Mouse (Mus musculus) heart, embryonic 12.5 days (tissue): Measurements from ENCODE around the gene Rnaseh2a. TPM values are rescaled to one million over a fixed set of nuclear protein-coding genes. Genes with fewer than 3 reads are reported as not detected.

Source experiments
- ATAC-seq: fragments of 200-750 bp; cut with Nextera tagmentation; 2 replicates; pipeline ENCODE4 v1.8.0; 2017; ENCODE audit warnings: moderate TSS enrichment, moderate library complexity; ENCODE audit not compliant: insufficient number of reproducible peaks, low FRiP score
- H3K27ac ChIP-seq: fragments of 300-500 bp; sonication (generic); 2 replicates; pipeline ENCODE4 v1.5.1; 2016; ENCODE audit warnings: mild to moderate bottlenecking, moderate library complexity; ENCODE audit not compliant: poor library complexity, severe bottlenecking
- H3K27me3 ChIP-seq: fragments of 300-500 bp; sonication (generic); replicated peaks from 2 replicates; pipeline ENCODE4 v1.6.1; 2016; ENCODE audit warnings: mild to moderate bottlenecking, moderate library complexity
- H3K36me3 ChIP-seq: fragments of 300-500 bp; sonication (generic); 2 replicates; pipeline ENCODE4 v1.6.1; 2016; ENCODE audit warnings: mild to moderate bottlenecking, moderate library complexity
- H3K4me1 ChIP-seq: fragments of 300-500 bp; sonication (generic); replicated peaks from 2 replicates; pipeline ENCODE4 v1.6.1; 2016; ENCODE audit warnings: mild to moderate bottlenecking
- H3K4me2 ChIP-seq: fragments of 300-500 bp; sonication (generic); 2 replicates; pipeline ENCODE4 v1.6.1; 2016; ENCODE audit warnings: mild to moderate bottlenecking, moderate library complexity
- H3K4me3 ChIP-seq: fragments of 300-500 bp; sonication (generic); 2 replicates; pipeline ENCODE4 v1.5.1; 2016; ENCODE audit warnings: mild to moderate bottlenecking
- H3K9ac ChIP-seq: fragments of 300-500 bp; sonication (generic); 2 replicates; pipeline ENCODE4 v1.6.1; 2016; ENCODE audit warnings: mild to moderate bottlenecking, moderate library complexity
- H3K9me3 ChIP-seq: fragments of 300-500 bp; sonication (generic); replicated peaks from 2 replicates; pipeline ENCODE4 v1.6.1; 2016; ENCODE audit warnings: mild to moderate bottlenecking, moderate library complexity
- WGBS: fragments of 180-500 bp; shearing (Covaris S2); methylation state at CpG from one replicate; pipeline ENCODE4 v1.1.7; 2016; 5-methylcytosine and 5-hydroxymethylcytosine counted together
- polyA plus RNA-seq: library from polyadenylated mRNA; unstranded; fragments of >200 nt; fragmentation: Nextera tagmentation; extraction: Ambion mirVana; gene quantifications from 2 replicates; pipeline ENCODE4 v1.2.1, GENCODE M21; 2016

Rnaseh2a gene
- polyA plus RNA-seq, 1 experiment from 2014 or later, result 77.1 TPM

DNA sequence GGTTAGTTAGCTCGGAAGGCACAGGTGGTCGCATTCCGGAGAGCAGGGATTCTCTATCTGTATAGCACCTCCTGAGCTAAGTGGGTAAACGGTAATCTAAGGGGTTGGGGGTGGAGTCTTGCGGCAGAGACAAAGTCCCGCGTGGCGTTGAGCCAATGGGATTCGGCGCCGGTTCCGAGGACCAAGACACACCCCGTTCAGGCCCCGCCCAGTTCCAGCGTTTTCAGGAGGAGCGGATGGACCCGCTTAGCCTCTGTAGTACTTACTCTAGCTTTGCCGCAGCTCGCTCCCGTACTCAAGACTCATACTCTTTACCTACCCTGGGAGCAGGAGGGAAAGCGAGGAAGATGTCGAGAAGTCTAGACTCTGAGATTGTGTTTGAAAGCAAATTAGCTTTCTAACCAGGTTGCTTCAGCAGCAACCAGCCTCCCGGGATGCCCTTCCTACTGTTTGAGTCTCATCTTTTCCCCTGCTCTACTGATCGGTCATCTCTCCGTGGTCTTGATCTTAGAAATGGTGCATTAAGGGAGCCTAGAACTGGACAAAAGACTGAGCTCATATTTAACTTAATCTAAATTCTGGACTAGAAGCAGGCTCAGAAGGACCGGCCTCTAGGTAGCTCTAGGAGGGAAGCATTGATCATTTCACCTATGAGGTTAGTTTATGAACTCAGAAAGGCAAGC lies 24.9 kb downstream of the Rnaseh2a start:
- peaks cover 13% of the 10 kb centered on the region for H3K4me1 ChIP-seq
- WGBS, result 3% methylated on average over 26 of the region's 26 CpGs

DNA sequence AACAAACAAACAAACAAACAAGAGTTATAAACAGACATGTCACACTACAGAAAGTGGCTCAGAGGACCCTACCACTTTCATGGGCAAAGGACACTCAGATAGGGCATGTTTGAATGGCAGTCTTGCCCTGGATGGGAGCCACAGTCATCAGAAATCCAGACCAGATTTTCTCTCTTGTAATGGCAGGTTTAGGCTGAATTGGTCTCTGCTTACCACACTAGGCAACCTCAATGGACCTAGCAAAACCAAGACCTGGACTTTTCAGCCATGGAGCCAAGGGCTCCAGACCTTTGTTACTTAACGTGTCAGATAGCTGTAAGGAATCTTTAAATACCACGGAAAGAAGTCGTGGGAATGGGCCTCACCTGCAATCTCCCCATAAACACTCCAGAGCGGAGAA lies 25.9 kb downstream of the Rnaseh2a start:
- no peak overlapping the region for H3K4me3 ChIP-seq
- H3K4me1 ChIP-seq, result peaks cover 13% of the 10 kb centered on the region
- H3K27ac ChIP-seq, result no peak overlapping the region
- ATAC-seq, result no peak
- H3K27me3 ChIP-seq, result peaks cover 85% of the 10 kb centered on the region
- 19% methylated on average over 4 of the region's 4 CpGs for WGBS
- no peak overlapping the region for H3K9ac ChIP-seq
- H3K4me2 ChIP-seq, result no peak overlapping the region
- H3K36me3 ChIP-seq, result no peaks in the 10 kb centered on the region
- H3K9me3 ChIP-seq, result no peaks in the 10 kb centered on the region

More for the DNA sequence above, 24.9 kb downstream of the Rnaseh2a start:
- Histone ChIP-seq H3K4me3 (peak overlapping the region; percentile 12; the same call in 1 of the 2 replicates), H3K27me3 (peaks cover 86% of the 10 kb centered on the region), H3K36me3 (no peaks in the 10 kb centered on the region), H3K4me2 (peak overlapping the region; percentile 12; the same call in 1 of the 2 replicates), H3K27ac (no peak overlapping the region), H3K9me3 (no peaks in the 10 kb centered on the region), H3K9ac (no peak overlapping the region)
- peak; percentile 54; the same call in 1 of the 2 replicates for ATAC-seq

DNA sequence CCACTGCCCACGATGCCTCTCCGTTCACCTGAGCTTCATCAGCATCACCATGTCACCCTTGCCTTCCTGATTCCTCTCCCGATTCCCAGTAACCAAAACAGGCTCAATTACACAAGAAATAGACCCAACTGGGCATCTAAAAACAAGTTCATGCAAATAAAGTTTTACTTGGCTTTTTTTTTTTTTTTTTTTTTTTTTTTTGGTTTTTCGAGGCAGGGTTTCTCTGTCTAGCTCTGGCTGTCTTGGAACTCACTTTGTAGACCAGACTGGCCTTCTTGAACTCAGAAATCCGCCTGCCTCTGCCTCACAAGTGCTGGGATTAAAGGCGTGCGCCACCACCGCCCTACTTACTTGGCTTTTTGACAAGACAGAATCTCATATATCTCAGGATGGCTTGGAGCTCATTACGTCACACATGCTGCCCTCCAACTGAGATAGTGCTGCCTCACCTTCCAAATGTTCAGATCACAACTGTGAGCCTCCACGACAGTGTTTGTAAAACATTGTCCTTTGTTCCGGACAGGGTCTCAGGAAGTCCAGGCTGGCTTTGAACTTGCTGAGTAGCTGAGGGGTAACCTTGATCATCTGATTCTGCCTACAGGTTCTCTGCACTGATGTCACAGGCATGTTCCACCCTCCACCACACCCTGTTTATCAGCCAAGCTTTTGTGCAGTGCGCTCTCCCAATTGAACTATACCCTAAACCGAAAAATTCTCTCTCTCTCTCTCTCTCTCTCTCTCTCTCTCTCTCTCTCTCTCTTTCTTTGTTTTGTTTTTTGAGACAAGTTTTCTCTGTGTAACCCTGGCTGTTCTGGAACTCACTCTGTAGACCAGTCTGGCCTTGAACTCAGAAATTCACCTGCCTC lies 31.7 kb downstream of the Rnaseh2a start:
- Histone ChIP-seq H3K9ac (no peak overlapping the region), H3K27me3 (peaks cover 83% of the 10 kb centered on the region), H3K36me3 (no peaks in the 10 kb centered on the region), H3K9me3 (no peaks in the 10 kb centered on the region), H3K4me2 (peak overlapping the region; percentile 74), H3K4me3 (peak overlapping the region; percentile 46), H3K27ac (no peak overlapping the region), H3K4me1 (peaks cover 12% of the 10 kb centered on the region)
- no peak for ATAC-seq
- WGBS, result 59% methylated on average over 13 of the region's 13 CpGs

- Histone ChIP-seq H3K9ac (peak within 1 kb of the TSS; percentile 69), H3K27ac (no peak within 1 kb of the TSS), H3K27me3 (peaks cover 86% of the 10 kb centered on the region), H3K9me3 (no peaks in the 10 kb centered on the region), H3K4me1 (peaks cover 12% of the 10 kb centered on the region), H3K4me3 (peak within 1 kb of the TSS; percentile 46), H3K4me2 (peak within 1 kb of the TSS; percentile 74), H3K36me3 (no peaks in the 10 kb centered on the region)
- WGBS, result under 1% methylated on average over 48 of the region's 50 CpGs
- ATAC-seq, result peak; percentile 58
Observed at GRCm38 (mm10) chr8:84936962-84937546, 32.5 kb downstream of the Rnaseh2a start, which contains the start of gene Mast1. Gene Mast1, minus strand, starts transcription at chr8:84937359.

- Histone ChIP-seq H3K4me2 (peak overlapping the region; percentile 74), H3K27ac (no peak overlapping the region), H3K4me3 (peak overlapping the region; percentile 46), H3K9ac (peak overlapping the region; percentile 69), H3K4me1 (peaks cover 12% of the 10 kb centered on the region), H3K27me3 (peaks cover 86% of the 10 kb centered on the region), H3K36me3 (no peaks in the 10 kb centered on the region), H3K9me3 (no peaks in the 10 kb centered on the region)
- WGBS, result 24% methylated on average over 23 of the region's 23 CpGs
- ATAC-seq, result no peak
Observed at GRCm38 (mm10) chr8:84936041-84936961, 33.3 kb downstream of the Rnaseh2a start.

DNA sequence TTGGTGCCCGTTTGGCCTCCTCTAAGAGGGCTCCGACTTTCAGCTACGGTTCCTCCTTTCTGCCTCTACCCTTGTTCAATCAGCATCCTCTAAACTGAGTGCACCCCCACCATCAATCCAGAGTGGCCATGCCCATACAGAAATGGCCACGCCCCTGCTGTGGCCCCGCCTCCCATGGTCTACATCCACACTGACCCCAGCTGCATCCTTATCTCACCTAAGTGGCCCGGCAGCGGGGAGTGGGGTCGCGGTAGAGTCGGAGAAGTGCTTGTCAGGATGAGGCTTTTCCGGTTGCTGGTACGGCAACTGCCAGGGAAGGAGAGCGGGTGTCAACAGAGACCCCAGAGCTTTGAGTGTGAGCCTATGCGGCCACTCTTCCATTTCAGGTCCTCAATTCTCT lies 34.1 kb downstream of the Rnaseh2a start:
- no peak overlapping the region for H3K27ac ChIP-seq
- no peak for ATAC-seq
- no peak overlapping the region for H3K4me3 ChIP-seq
- H3K9ac ChIP-seq, result no peak overlapping the region
- no peak overlapping the region for H3K4me2 ChIP-seq
- peaks cover 85% of the 10 kb centered on the region for H3K27me3 ChIP-seq
- no peaks in the 10 kb centered on the region for H3K36me3 ChIP-seq
- no peaks in the 10 kb centered on the region for H3K9me3 ChIP-seq
- 4% methylated on average over 14 of the region's 14 CpGs for WGBS
- peaks cover 12% of the 10 kb centered on the region for H3K4me1 ChIP-seq

DNA sequence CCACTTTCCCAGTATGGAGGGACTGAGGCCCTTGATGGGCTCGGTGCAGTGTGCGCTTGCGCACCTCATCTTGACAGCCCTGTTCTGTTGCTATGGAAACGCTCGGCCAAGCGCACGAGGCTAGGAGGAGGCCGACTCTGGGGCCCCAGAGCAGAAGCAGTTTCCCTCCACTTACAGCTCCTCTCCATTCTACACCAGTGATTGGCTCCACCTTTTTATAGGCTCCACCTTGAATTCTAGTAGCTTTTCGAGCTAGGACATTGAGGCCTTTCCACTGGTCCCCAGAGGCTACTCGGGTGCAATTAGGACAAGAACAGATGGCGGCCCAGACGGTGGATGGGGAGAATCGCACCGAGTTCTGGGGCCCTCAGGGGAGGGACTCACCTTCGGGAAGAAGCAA lies 34.7 kb downstream of the Rnaseh2a start:
- Histone ChIP-seq H3K27me3 (peaks cover 88% of the 10 kb centered on the region), H3K27ac (no peak overlapping the region), H3K4me2 (no peak overlapping the region), H3K36me3 (no peaks in the 10 kb centered on the region), H3K9me3 (no peaks in the 10 kb centered on the region), H3K4me3 (no peak overlapping the region), H3K9ac (no peak overlapping the region), H3K4me1 (peaks cover 12% of the 10 kb centered on the region)
- 3% methylated on average over 15 of the region's 15 CpGs for WGBS
- ATAC-seq, result no peak

- Histone ChIP-seq H3K9me3 (no peaks in the 10 kb centered on the region), H3K4me3 (no peak overlapping the region), H3K36me3 (no peaks in the 10 kb centered on the region), H3K9ac (no peak overlapping the region), H3K4me2 (no peak overlapping the region), H3K27ac (no peak overlapping the region), H3K27me3 (peaks cover 93% of the 10 kb centered on the region), H3K4me1 (peaks cover 15% of the 10 kb centered on the region)
- WGBS, result 75% methylated on average over 16 of the region's 16 CpGs
- no peak for ATAC-seq
Observed at GRCm38 (mm10) chr8:84933767-84934559, 35.6 kb downstream of the Rnaseh2a start.

DNA sequence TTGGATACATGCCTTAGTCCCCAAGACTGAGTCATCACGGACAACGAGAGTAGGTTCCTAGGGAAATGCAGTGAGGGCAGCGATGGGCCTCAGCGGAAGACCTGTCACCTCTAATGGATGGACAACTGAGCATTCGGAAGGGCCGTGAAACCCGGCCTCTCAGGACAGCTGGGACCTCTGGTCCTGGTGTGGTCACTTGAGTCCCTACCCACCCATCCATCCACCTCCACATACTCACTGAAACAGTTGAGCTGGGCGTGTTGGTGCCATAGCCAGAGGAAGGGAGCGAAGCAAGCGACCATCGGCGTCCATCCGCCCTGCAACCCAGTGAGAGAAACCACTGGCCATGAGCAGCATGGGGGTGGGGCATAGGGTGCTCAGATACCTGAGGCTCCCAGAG lies 39.0 kb downstream of the Rnaseh2a start:
- H3K4me3 ChIP-seq, result no peak overlapping the region
- peaks cover 87% of the 10 kb centered on the region for H3K27me3 ChIP-seq
- H3K9me3 ChIP-seq, result no peaks in the 10 kb centered on the region
- H3K27ac ChIP-seq, result no peak overlapping the region
- no peak for ATAC-seq
- WGBS, result 79% methylated on average over 13 of the region's 13 CpGs
- no peaks in the 10 kb centered on the region for H3K36me3 ChIP-seq
- no peak overlapping the region for H3K4me2 ChIP-seq
- no peak overlapping the region for H3K9ac ChIP-seq
- peaks cover 11% of the 10 kb centered on the region; the same call in 1 of the 2 replicates for H3K4me1 ChIP-seq
